Mouse (Mus musculus) forebrain, embryonic 14.5 days (tissue): ENCODE results near the gene Clec11a. TPM values are rescaled to one million over a fixed set of nuclear protein-coding genes. Genes with fewer than 3 reads are reported as not detected.
A peak's percentile ranks its signal among the peaks of the same experiment; 100 is the strongest.

Experiments used
- ATAC-seq: fragments of 200-750 bp; cut with Nextera tagmentation; 2 replicates; pipeline ENCODE4 v1.8.0; 2017; ENCODE audit warnings: mild to moderate bottlenecking, moderate library complexity
- DNase-seq: peaks from one replicate; pipeline ENCODE4 v3.0.0-alpha.2; 2015; ENCODE audit warnings: low spot score
- H3K27ac ChIP-seq: fragments of 300-500 bp; sonication (generic); 2 replicates; pipeline ENCODE4 v1.5.1; 2014; ENCODE audit warnings: low read depth, mild to moderate bottlenecking, control low read depth, low read length, moderate library complexity
- H3K27me3 ChIP-seq: fragments of 300-500 bp; sonication (generic); replicated peaks from 2 replicates; pipeline ENCODE4 v1.6.1; 2014; ENCODE audit warnings: low read length, control low read depth, mixed read lengths; ENCODE audit not compliant: control insufficient read depth, insufficient read depth
- H3K36me3 ChIP-seq: fragments of 300-500 bp; sonication (generic); 2 replicates; pipeline ENCODE4 v1.6.1; 2014; ENCODE audit warnings: low read length, control low read depth; ENCODE audit not compliant: control insufficient read depth, insufficient read depth
- H3K4me1 ChIP-seq: fragments of 300-500 bp; sonication (generic); 2 replicates; pipeline ENCODE4 v1.6.1; 2014; ENCODE audit warnings: antibody characterized with exemption, low read length, control low read depth; ENCODE audit not compliant: control insufficient read depth, insufficient read depth
- H3K4me2 ChIP-seq: fragments of 300-500 bp; sonication (generic); 2 replicates; pipeline ENCODE4 v1.6.1; 2014; ENCODE audit warnings: mild to moderate bottlenecking, control low read depth, low read length
- H3K4me3 ChIP-seq: fragments of 300-500 bp; sonication (generic); 2 replicates; pipeline ENCODE4 v1.5.1; 2014; ENCODE audit warnings: low read depth, low read length, control low read depth
- H3K9ac ChIP-seq: fragments of 300-500 bp; sonication (generic); 2 replicates; pipeline ENCODE4 v1.6.1; 2014; ENCODE audit warnings: mild to moderate bottlenecking, low read length, control low read depth, moderate library complexity
- H3K9me3 ChIP-seq: fragments of 300-500 bp; sonication (generic); replicated peaks from 2 replicates; pipeline ENCODE4 v1.6.1; 2016; ENCODE audit warnings: low read length, control low read depth, mixed read lengths; ENCODE audit not compliant: control insufficient read depth
- WGBS: fragments of 180-500 bp; shearing (Covaris S2); extraction: QIAGEN DNeasy Blood & Tissue Kit; methylation state at CpG from one replicate; pipeline ENCODE4 v1.1.7; 2014; 5-methylcytosine and 5-hydroxymethylcytosine counted together
- polyA plus RNA-seq: library from polyadenylated mRNA; unstranded; fragments of >200 nt; fragmentation: Nextera tagmentation; extraction: Ambion mirVana; gene quantifications from 2 replicates; pipeline ENCODE4 v1.2.1, GENCODE M21; 2014

Gene Clec11a
- 3.7 and 4.5 TPM in 2 replicates for polyA plus RNA-seq

DNA sequence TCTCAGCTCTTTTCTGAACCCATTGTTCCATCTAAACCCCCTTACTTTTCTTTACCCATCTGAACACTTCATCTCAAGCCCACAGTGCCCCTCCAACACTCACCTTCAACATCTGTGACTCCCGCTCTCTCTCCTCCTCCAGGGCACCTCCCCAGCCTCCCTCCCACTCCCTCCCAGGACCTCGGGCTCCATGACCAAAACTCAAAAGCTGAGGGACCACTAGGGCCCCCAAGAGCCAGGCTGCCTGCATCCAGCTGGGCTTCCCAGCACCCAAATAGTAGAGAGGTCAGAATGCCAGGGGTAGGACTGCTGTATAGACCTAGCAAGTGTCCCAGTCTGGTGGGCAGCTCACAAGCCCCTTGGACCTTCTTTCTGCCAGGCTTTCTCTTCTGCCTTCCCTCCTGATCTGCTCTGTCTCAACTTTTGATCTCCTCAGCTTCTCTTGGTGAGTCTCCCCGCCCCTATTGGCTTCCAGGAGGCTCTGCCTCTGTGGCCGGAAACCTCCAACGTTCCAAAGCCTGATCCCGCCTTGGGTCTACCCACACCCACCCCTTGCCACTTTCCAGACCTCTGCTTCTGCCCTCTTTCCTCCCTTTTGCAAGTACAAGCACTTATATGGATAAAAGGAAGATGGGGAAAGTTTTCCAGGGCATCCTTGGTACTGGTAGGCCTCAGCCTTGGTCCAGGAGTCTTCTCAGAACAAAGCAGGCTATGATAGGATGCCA lies at the start of gene Clec11a:
Gene Clec11a, minus strand, starts transcription at position 387 of the 725 bp plus-strand sequence.
- Histone ChIP-seq H3K9ac (no peak within 1 kb of the TSS), H3K4me3 (peak within 1 kb of the TSS; percentile 70; the same call in 1 of the 2 replicates), H3K4me2 (peak within 1 kb of the TSS; percentile 67), H3K27me3 (no peaks in the 10 kb centered on the region), H3K36me3 (no peaks in the 10 kb centered on the region), H3K27ac (peak within 1 kb of the TSS; percentile 52; the same call in 1 of the 2 replicates), H3K4me1 (peaks cover 14% of the 10 kb centered on the region), H3K9me3 (no peaks in the 10 kb centered on the region)
- DNase-seq, result no peak
- ATAC-seq, result no peak
- WGBS, result 57% methylated on average over 6 of the region's 6 CpGs

DNA sequence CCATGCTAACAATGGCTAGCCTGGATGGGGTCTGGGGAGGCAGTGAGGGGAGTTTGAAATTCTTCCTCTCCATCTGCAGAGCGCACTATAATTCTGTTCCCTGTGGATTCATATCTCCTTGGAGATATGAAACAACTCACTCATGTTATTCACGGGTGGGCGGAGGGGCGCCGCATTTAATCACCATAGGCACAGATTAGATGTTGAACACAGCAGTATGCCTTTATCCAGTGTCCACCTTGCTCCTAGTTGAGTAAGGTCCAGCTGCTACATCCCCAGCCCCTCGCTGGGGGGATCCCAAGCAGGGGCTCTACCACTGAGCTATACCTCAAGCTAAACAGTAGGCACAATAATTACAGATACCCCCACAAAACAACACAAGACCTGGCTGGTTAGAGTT lies 48.7 kb upstream of the Clec11a start:
- no peak overlapping the region for H3K4me2 ChIP-seq
- H3K4me3 ChIP-seq, result no peak overlapping the region
- ATAC-seq, result no peak
- H3K36me3 ChIP-seq, result 0 out of 2 replicates have a peak, but pooled peaks cover 7% of the 10 kb centered on the region
- DNase-seq, result no peak
- H3K27ac ChIP-seq, result no peak overlapping the region
- H3K9me3 ChIP-seq, result no peaks in the 10 kb centered on the region
- WGBS, result 55% methylated on average over 6 of the region's 6 CpGs
- H3K4me1 ChIP-seq, result peaks cover 15% of the 10 kb centered on the region
- no peak overlapping the region for H3K9ac ChIP-seq
- peaks cover 66% of the 10 kb centered on the region for H3K27me3 ChIP-seq

DNA sequence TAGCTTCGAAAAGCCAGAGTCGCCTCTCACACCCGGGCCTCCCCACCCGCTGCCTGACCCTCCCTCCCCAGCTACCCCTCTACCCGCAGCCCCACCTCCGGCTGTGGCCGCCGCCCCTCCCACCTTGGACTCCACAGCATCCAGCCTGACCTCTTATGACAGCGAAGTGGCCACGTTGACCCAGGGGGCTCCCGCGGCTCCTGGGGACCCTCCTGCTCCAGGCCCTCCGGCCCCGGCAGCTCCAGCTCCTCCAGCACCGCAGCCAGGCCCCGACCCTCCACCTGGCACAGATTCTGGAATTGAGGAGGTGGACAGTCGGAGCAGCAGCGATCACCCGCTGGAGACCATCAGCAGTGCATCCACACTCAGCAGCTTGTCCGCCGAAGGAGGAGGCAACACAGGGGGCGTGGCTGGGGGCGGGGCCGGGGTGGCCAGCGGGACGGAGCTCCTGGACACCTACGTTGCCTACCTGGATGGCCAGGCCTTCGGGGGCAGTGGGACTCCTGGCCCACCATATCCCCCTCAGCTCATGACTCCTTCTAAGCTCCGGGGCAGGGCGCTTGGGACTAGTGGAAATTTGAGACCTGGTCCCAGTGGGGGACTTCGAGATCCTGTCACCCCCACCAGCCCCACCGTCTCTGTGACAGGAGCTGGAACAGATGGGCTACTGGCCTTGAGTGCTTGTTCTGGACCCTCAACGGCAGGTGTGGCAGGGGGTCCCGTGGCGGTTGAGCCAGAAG lies 47.1 kb upstream of the Clec11a start:
- H3K9me3 ChIP-seq, result no peaks in the 10 kb centered on the region
- peaks cover 15% of the 10 kb centered on the region; the same call in 1 of the 2 replicates for H3K36me3 ChIP-seq
- H3K27me3 ChIP-seq, result peaks cover 77% of the 10 kb centered on the region
- no peak for ATAC-seq
- no peak overlapping the region for H3K27ac ChIP-seq
- no peak overlapping the region for H3K9ac ChIP-seq
- no peak for DNase-seq
- H3K4me3 ChIP-seq, result no peak overlapping the region
- H3K4me2 ChIP-seq, result 0 out of 2 replicates have a peak overlapping the region, but pooled peaks have one; percentile 1
- 2% methylated on average over 35 of the region's 35 CpGs for WGBS
- H3K4me1 ChIP-seq, result peaks cover 10% of the 10 kb centered on the region

- WGBS, result 2% methylated on average over 57 of the region's 71 CpGs
- H3K36me3 ChIP-seq, result peaks cover 15% of the 10 kb centered on the region; the same call in 1 of the 2 replicates
- H3K9ac ChIP-seq, result peak overlapping the region; percentile 50
- ATAC-seq (no peak), DNase-seq (peak; percentile 29)
- peak overlapping the region; percentile 9; the same call in 1 of the 2 replicates for H3K4me2 ChIP-seq
- H3K9me3 ChIP-seq, result no peaks in the 10 kb centered on the region
- H3K4me3 ChIP-seq, result no peak overlapping the region; the same call in 1 of the 2 replicates
- H3K4me1 ChIP-seq, result peaks cover 9% of the 10 kb centered on the region
- no peak overlapping the region for H3K27ac ChIP-seq
- peaks cover 77% of the 10 kb centered on the region for H3K27me3 ChIP-seq
Observed at GRCm38 (mm10) chr7:44352750-44353600, 46.3 kb upstream of the Clec11a start.

- Histone ChIP-seq H3K4me3 (no peak overlapping the region), H3K27me3 (peaks cover 69% of the 10 kb centered on the region), H3K36me3 (peaks cover 22% of the 10 kb centered on the region; the same call in 1 of the 2 replicates), H3K9me3 (no peaks in the 10 kb centered on the region), H3K9ac (peak overlapping the region; percentile 50), H3K27ac (no peak overlapping the region), H3K4me1 (peaks cover 7% of the 10 kb centered on the region), H3K4me2 (no peak overlapping the region)
- ATAC-seq (peak; percentile 24; the same call in 1 of the 2 replicates), DNase-seq (no peak)
- WGBS, result 3% methylated on average over 69 of the region's 71 CpGs
Observed at GRCm38 (mm10) chr7:44351881-44352749, 45.4 kb upstream of the Clec11a start.

- Histone ChIP-seq H3K36me3 (peaks cover 26% of the 10 kb centered on the region), H3K4me3 (peak overlapping the region; percentile 11; the same call in 1 of the 2 replicates), H3K4me1 (peaks cover 7% of the 10 kb centered on the region), H3K9me3 (no peaks in the 10 kb centered on the region), H3K4me2 (peak overlapping the region; percentile 52), H3K27me3 (peaks cover 59% of the 10 kb centered on the region), H3K9ac (peak overlapping the region; percentile 48), H3K27ac (no peak overlapping the region)
- ATAC-seq (peak; percentile 68), DNase-seq (peak; percentile 96)
- 2% methylated on average over 25 of the region's 25 CpGs for WGBS
Observed at GRCm38 (mm10) chr7:44350957-44351711, 44.4 kb upstream of the Clec11a start.

DNA sequence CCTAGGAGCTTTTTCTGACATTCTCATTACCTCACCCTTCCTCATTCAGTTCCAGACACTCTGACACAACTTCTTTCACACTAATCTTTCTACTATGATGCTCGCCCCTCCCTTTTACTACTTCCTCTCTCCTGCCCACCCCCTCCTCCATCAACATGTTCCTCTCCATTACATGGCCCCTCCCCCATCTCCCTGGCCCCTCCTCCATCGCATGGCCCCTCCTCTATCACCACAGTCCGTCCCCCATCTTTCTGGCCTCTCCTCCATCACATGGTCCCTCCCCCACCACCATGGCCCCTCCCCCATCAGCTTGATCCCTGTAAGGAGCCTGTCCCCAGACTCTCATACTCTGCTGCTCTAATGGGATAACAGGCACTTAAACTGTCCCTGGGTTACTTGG lies 42.3 kb upstream of the Clec11a start:
- 23% methylated on average over 3 of the region's 3 CpGs for WGBS
- DNase-seq (no peak), ATAC-seq (no peak)
- Histone ChIP-seq H3K4me2 (no peak overlapping the region), H3K4me3 (no peak overlapping the region), H3K9me3 (no peaks in the 10 kb centered on the region), H3K27me3 (peaks cover 39% of the 10 kb centered on the region), H3K9ac (no peak overlapping the region), H3K27ac (no peak overlapping the region), H3K36me3 (peaks cover 40% of the 10 kb centered on the region), H3K4me1 (peaks cover 7% of the 10 kb centered on the region)
